In genomic region chr9:67105216-67105615, GRCm38 (mm10) we compare ENCODE assay signal across 17 mouse cellular contexts. TPM values are rescaled to one million over a fixed set of nuclear protein-coding genes. Genes with fewer than 3 reads are reported as not detected.
A peak's percentile ranks its signal among the peaks of the same experiment; 100 is the strongest.
DNase-seq lines count a peak whose midpoint lies in the region; ATAC-seq and TF ChIP-seq lines count a peak whose summit lies in the region.
"Had no signal": no experiment of that assay in that cellular context is flagged by ENCODE, and none has a peak within 500 bp of the region (broad histone marks: within the 10 kb centered on the region; RNA-seq: fewer than 3 reads in every experiment).

No protein-coding gene starts in this region.

- H3K36me3 ChIP-seq in embryonic facial prominence, embryonic 13.5 days, result no peaks in the 10 kb centered on the region
- no peaks in the 10 kb centered on the region for H3K36me3 ChIP-seq in embryonic facial prominence, embryonic 10.5 days (replicated peaks)
- H3K36me3 ChIP-seq in heart, embryonic 15.5 days, result no peaks in the 10 kb centered on the region
- no peaks in the 10 kb centered on the region for H3K36me3 ChIP-seq in stomach, embryonic 14.5 days (ENCODE audit: control insufficient read depth, insufficient read depth, low read length)
- H3K36me3 ChIP-seq in stomach, postnatal 0 days (ENCODE audit: control insufficient read depth, insufficient read depth, low read length), result no peaks in the 10 kb centered on the region
- H3K36me3 ChIP-seq: hindbrain, embryonic 12.5 days; midbrain, embryonic 10.5 days; neural tube, embryonic 13.5 days had no signal

- 0 out of 2 replicates have a peak overlapping the region, but pooled peaks have one; percentile 41 for H3K27ac ChIP-seq in embryonic facial prominence, embryonic 13.5 days
- H3K27ac ChIP-seq in embryonic facial prominence, embryonic 10.5 days (replicated peaks), result no peak overlapping the region; the same call in 1 of the 2 replicates
- peak overlapping the region; percentile 73 for H3K27ac ChIP-seq in heart, embryonic 15.5 days
- H3K27ac ChIP-seq in stomach, embryonic 14.5 days (ENCODE audit: low read length), result peak overlapping the region; percentile 21; the same call in 1 of the 2 replicates
- H3K27ac ChIP-seq in stomach, postnatal 0 days (replicated peaks), result no peak overlapping the region
- H3K27ac ChIP-seq: hindbrain, embryonic 12.5 days; kidney, postnatal 0 days; layer of hippocampus, adult 2 months; left cerebral cortex, adult 2 months had no signal

- H3K9me3 ChIP-seq in embryonic facial prominence, embryonic 13.5 days, result no peaks in the 10 kb centered on the region
- no peaks in the 10 kb centered on the region for H3K9me3 ChIP-seq in embryonic facial prominence, embryonic 10.5 days
- no peaks in the 10 kb centered on the region for H3K9me3 ChIP-seq in heart, embryonic 15.5 days (replicated peaks)
- H3K9me3 ChIP-seq in stomach, embryonic 14.5 days (ENCODE audit: control insufficient read depth, low read depth, low read length), result no peaks in the 10 kb centered on the region
- no peaks in the 10 kb centered on the region for H3K9me3 ChIP-seq in stomach, postnatal 0 days (ENCODE audit: control insufficient read depth, low read length)
- H3K9me3 ChIP-seq: hindbrain, embryonic 12.5 days; midbrain, embryonic 10.5 days; neural tube, embryonic 13.5 days had no signal

- H3K4me2 ChIP-seq in embryonic facial prominence, embryonic 13.5 days, result no peak overlapping the region
- H3K4me2 ChIP-seq in heart, embryonic 15.5 days, result no peak overlapping the region
- H3K4me2 ChIP-seq in stomach, embryonic 14.5 days (replicated peaks; ENCODE audit: low read depth, low read length), result no peak overlapping the region
- no peak overlapping the region for H3K4me2 ChIP-seq in stomach, postnatal 0 days (replicated peaks; ENCODE audit: low read depth)
- H3K4me2 ChIP-seq: hindbrain, embryonic 12.5 days; neural tube, embryonic 13.5 days had no signal

- no peak for TF ChIP-seq EP300 in stomach, postnatal 0 days (optimal IDR thresholded peaks at IDR 0.05)

- H3K4me3 ChIP-seq in embryonic facial prominence, embryonic 13.5 days, result no peak overlapping the region
- no peak overlapping the region for H3K4me3 ChIP-seq in embryonic facial prominence, embryonic 10.5 days
- H3K4me3 ChIP-seq in heart, embryonic 15.5 days, result no peak overlapping the region
- no peak overlapping the region for H3K4me3 ChIP-seq in stomach, embryonic 14.5 days (ENCODE audit: low read depth, low read length)
- H3K4me3 ChIP-seq in stomach, postnatal 0 days (ENCODE audit: low read depth, low read length), result no peak overlapping the region
- H3K4me3 ChIP-seq: hindbrain, embryonic 12.5 days; layer of hippocampus, adult 2 months; left cerebral cortex, adult 2 months; midbrain, embryonic 10.5 days; neural tube, embryonic 13.5 days had no signal

- no peak for ATAC-seq in embryonic facial prominence, embryonic 13.5 days (ENCODE audit: insufficient number of reproducible peaks, insufficient read depth, low FRiP score, low TSS enrichment, low read depth)
- no peak for ATAC-seq in heart, embryonic 15.5 days (replicated peaks; ENCODE audit: insufficient number of reproducible peaks, insufficient read depth, low FRiP score, low read depth)
- no peak for ATAC-seq in stomach, embryonic 14.5 days (ENCODE audit: insufficient number of reproducible peaks, insufficient read depth, low FRiP score, low read depth)
- ATAC-seq in stomach, postnatal 0 days (ENCODE audit: low FRiP score, low TSS enrichment), result no peak

- H3K9ac ChIP-seq in embryonic facial prominence, embryonic 13.5 days, result no peak overlapping the region
- no peak overlapping the region for H3K9ac ChIP-seq in heart, embryonic 15.5 days
- H3K9ac ChIP-seq in stomach, embryonic 14.5 days (replicated peaks; ENCODE audit: low read depth, low read length), result no peak overlapping the region
- H3K9ac ChIP-seq in stomach, postnatal 0 days (ENCODE audit: low read length), result no peak overlapping the region
- H3K9ac ChIP-seq: hindbrain, embryonic 12.5 days; neural tube, embryonic 13.5 days had no signal

- TF ChIP-seq CTCF in stomach, postnatal 0 days (IDR thresholded peaks at IDR 0.05; ENCODE audit: low read depth), result no peak

- H3K4me1 ChIP-seq in embryonic facial prominence, embryonic 13.5 days, result peaks cover 60% of the 10 kb centered on the region
- peaks cover 52% of the 10 kb centered on the region for H3K4me1 ChIP-seq in embryonic facial prominence, embryonic 10.5 days
- peaks cover 21% of the 10 kb centered on the region for H3K4me1 ChIP-seq in heart, embryonic 15.5 days (replicated peaks)
- H3K4me1 ChIP-seq in stomach, embryonic 14.5 days (ENCODE audit: control insufficient read depth, insufficient read depth, low read length), result peaks cover 27% of the 10 kb centered on the region
- no peaks in the 10 kb centered on the region for H3K4me1 ChIP-seq in stomach, postnatal 0 days (replicated peaks; ENCODE audit: control insufficient read depth, insufficient read depth)

- H3K27me3 ChIP-seq in embryonic facial prominence, embryonic 13.5 days, result no peaks in the 10 kb centered on the region
- no peaks in the 10 kb centered on the region for H3K27me3 ChIP-seq in embryonic facial prominence, embryonic 10.5 days (replicated peaks; ENCODE audit: low read depth, poor library complexity, severe bottlenecking)
- no peaks in the 10 kb centered on the region for H3K27me3 ChIP-seq in heart, embryonic 15.5 days
- no peaks in the 10 kb centered on the region for H3K27me3 ChIP-seq in stomach, embryonic 14.5 days (ENCODE audit: control insufficient read depth, insufficient read depth, low read length)
- no peaks in the 10 kb centered on the region for H3K27me3 ChIP-seq in stomach, postnatal 0 days (ENCODE audit: control insufficient read depth, insufficient read depth, low read length)
- H3K27me3 ChIP-seq: hindbrain, embryonic 12.5 days; neural tube, embryonic 13.5 days had no signal

- 62% methylated on average over 2 of the region's 2 CpGs for WGBS in embryonic facial prominence, embryonic 13.5 days
- 81% methylated on average over 2 of the region's 2 CpGs for WGBS in embryonic facial prominence, embryonic 10.5 days
- WGBS in heart, embryonic 15.5 days, result 67% methylated on average over 2 of the region's 2 CpGs
- 81% methylated on average over 2 of the region's 2 CpGs for WGBS in stomach, embryonic 14.5 days
- 81% methylated on average over 2 of the region's 2 CpGs for WGBS in stomach, postnatal 0 days

- DNase-seq in embryonic facial prominence, embryonic 10.5 days (ENCODE audit: low spot score), result no peak
- DNase-seq in heart, adult 18-20 months, result no peak
- no peak for DNase-seq in stomach, postnatal 0 days (ENCODE audit: low spot score)
- no peak for DNase-seq in testis, postnatal 10 days (ENCODE audit: low spot score)
- DNase-seq in spleen, postnatal 4 days (ENCODE audit: low spot score in 2 of 2), result no peak
- DNase-seq: cerebellum, adult 11-12 months; right cerebral cortex, postnatal 14 days; thymus, postnatal 25 days had no signal

RNA-seq across cellular contexts. Expression of gene Tpm1, which starts 56.0 kb away (rescaled TPM):
- polyA plus RNA-seq in embryonic facial prominence, embryonic 13.5 days (2015; fragmentation: Nextera tagmentation; extraction: Ambion mirVana), result 818 and 902 TPM in 2 replicates
- polyA plus RNA-seq in embryonic facial prominence, embryonic 10.5 days (2016; fragmentation: Nextera tagmentation; extraction: Ambion mirVana), result 331 and 369 TPM in 2 replicates
- polyA plus RNA-seq in heart, embryonic 15.5 days (2015; fragmentation: Nextera tagmentation; extraction: Ambion mirVana), result 3,993 and 5,392 TPM in 2 replicates
- total RNA-seq in heart, adult 18-20 months (2021), result over 10,000 TPM in 1 of 2 experiments, 1,000 to 10,000 TPM in 1; 9,705 to 11,464 TPM
- polyA plus RNA-seq in stomach, embryonic 14.5 days (2014; fragmentation: Nextera tagmentation; extraction: Ambion mirVana), result 1,242 and 1,294 TPM in 2 replicates
- 1,738 and 2,538 TPM in 2 replicates for polyA plus RNA-seq in stomach, postnatal 0 days (2015; fragmentation: Nextera tagmentation; extraction: Ambion mirVana)

Comparison
In these comparisons a context has a peak if more than half of its experiments do, and no peak if none do; other contexts are left out.
1. H3K27ac ChIP-seq: peak in embryonic facial prominence, embryonic 13.5 days (single experiment), heart, embryonic 15.5 days (single experiment) and stomach, embryonic 14.5 days (single experiment); none in embryonic facial prominence, embryonic 10.5 days (single experiment) and stomach, postnatal 0 days (single experiment).